Mouse (Mus musculus): ENCODE measurements around the gene Npm3.

GRCm38 (mm10) chr19:45727231-45727630 lies 22.2 kb downstream of the Npm3 start:
- no peak for TF ChIP-seq CTCF (IDR thresholded peaks at IDR 0.05; ENCODE audit: borderline replicate concordance, insufficient read depth, low read length)
- no peak for TF ChIP-seq POLR2A (IDR thresholded peaks at IDR 0.05; ENCODE audit: low read depth, low read length)
